Mouse (Mus musculus): ENCODE measurements around the gene Lrrc49.

Gene Lrrc49

GRCm38 (mm10) chr9:60687891-60688324 is at the start of gene Lrrc49:
Gene Lrrc49, minus strand, starts transcription at chr9:60688158.
- DNase-seq (ENCODE audit: inconsistent age in 2 of 2, low spot score in 1 of 2): peak; percentile 92 to 96

- DNase-seq (ENCODE audit: inconsistent age in 2 of 2, low spot score in 1 of 2): no peak
Measured at GRCm38 (mm10) chr9:60734321-60734720, 46.4 kb upstream of the Lrrc49 start.

- DNase-seq (ENCODE audit: inconsistent age in 2 of 2, low spot score in 1 of 2): no peak
Measured at GRCm38 (mm10) chr9:60724968-60725367, 37.0 kb upstream of the Lrrc49 start.

- no peak for DNase-seq (ENCODE audit: inconsistent age in 2 of 2, low spot score in 1 of 2)
Measured at GRCm38 (mm10) chr9:60719687-60720086, 31.7 kb upstream of the Lrrc49 start.

GRCm38 (mm10) chr9:60718284-60718683 is 30.3 kb upstream of the Lrrc49 start:
- peak; percentile 46 to 84 for DNase-seq (ENCODE audit: inconsistent age in 2 of 2, low spot score in 1 of 2)

- DNase-seq (ENCODE audit: inconsistent age in 2 of 2, low spot score in 1 of 2): no peak
Measured at GRCm38 (mm10) chr9:60715828-60716227, 27.9 kb upstream of the Lrrc49 start.

GRCm38 (mm10) chr9:60715271-60715670 is 27.3 kb upstream of the Lrrc49 start:
- no peak for DNase-seq (ENCODE audit: inconsistent age in 2 of 2, low spot score in 1 of 2)

- peak in 1 of 2 experiments; percentile 37 for DNase-seq (ENCODE audit: inconsistent age in 2 of 2, low spot score in 1 of 2)
Measured at GRCm38 (mm10) chr9:60714191-60714590, 26.2 kb upstream of the Lrrc49 start.

- peak in 1 of 2 experiments; percentile 27 for DNase-seq (ENCODE audit: inconsistent age in 2 of 2, low spot score in 1 of 2)
Measured at GRCm38 (mm10) chr9:60713616-60714015, 25.7 kb upstream of the Lrrc49 start.

GRCm38 (mm10) chr9:60712771-60713541 is 25.0 kb upstream of the Lrrc49 start, which contains the start of gene Larp6:
Gene Larp6, plus strand, starts transcription at chr9:60712989.
- DNase-seq (ENCODE audit: inconsistent age in 2 of 2, low spot score in 1 of 2): peak; percentile 58 to 78

GRCm38 (mm10) chr9:60712011-60712410 is 24.1 kb upstream of the Lrrc49 start:
- no peak for DNase-seq (ENCODE audit: inconsistent age in 2 of 2, low spot score in 1 of 2)

- no peak for DNase-seq (ENCODE audit: inconsistent age in 2 of 2, low spot score in 1 of 2)
Measured at GRCm38 (mm10) chr9:60709721-60710120, 21.8 kb upstream of the Lrrc49 start.

GRCm38 (mm10) chr9:60708606-60709005 is 20.6 kb upstream of the Lrrc49 start:
- DNase-seq (ENCODE audit: inconsistent age in 2 of 2, low spot score in 1 of 2): no peak

- DNase-seq (ENCODE audit: inconsistent age in 2 of 2, low spot score in 1 of 2): no peak
Measured at GRCm38 (mm10) chr9:60707594-60707993, 19.6 kb upstream of the Lrrc49 start.

- DNase-seq (ENCODE audit: inconsistent age in 2 of 2, low spot score in 1 of 2): no peak
Measured at GRCm38 (mm10) chr9:60699581-60700231, 11.7 kb upstream of the Lrrc49 start.

- DNase-seq (ENCODE audit: inconsistent age in 2 of 2, low spot score in 1 of 2): peak; percentile 62 to 68
Measured at GRCm38 (mm10) chr9:60696271-60696985, 8.5 kb upstream of the Lrrc49 start.

GRCm38 (mm10) chr9:60693986-60694385 is 6.0 kb upstream of the Lrrc49 start:
- DNase-seq (ENCODE audit: inconsistent age in 2 of 2, low spot score in 1 of 2): peak; percentile 46 to 53

GRCm38 (mm10) chr9:60692624-60693023 is 4.7 kb upstream of the Lrrc49 start:
- peak; percentile 83 to 91 for DNase-seq (ENCODE audit: inconsistent age in 2 of 2, low spot score in 1 of 2)

GRCm38 (mm10) chr9:60687415-60687814 is 543 bp downstream of the Lrrc49 start:
- DNase-seq (ENCODE audit: inconsistent age in 2 of 2, low spot score in 1 of 2): no peak

GRCm38 (mm10) chr9:60682753-60683152 is 5.2 kb downstream of the Lrrc49 start:
- DNase-seq (ENCODE audit: inconsistent age in 2 of 2, low spot score in 1 of 2): no peak

GRCm38 (mm10) chr9:60681005-60681404 is 7.0 kb downstream of the Lrrc49 start:
- no peak for DNase-seq (ENCODE audit: inconsistent age in 2 of 2, low spot score in 1 of 2)

GRCm38 (mm10) chr9:60678913-60679312 is 9.0 kb downstream of the Lrrc49 start:
- no peak for DNase-seq (ENCODE audit: inconsistent age in 2 of 2, low spot score in 1 of 2)
